Mouse (Mus musculus) G1E (cell line): ENCODE results near the gene Apex2.

Experiments used
- CTCF ChIP-seq: IDR thresholded peaks from 2 replicates; pipeline ENCODE4 v1.5.1; 2012; ENCODE audit warnings: low read depth, low read length, inconsistent platforms, mixed read lengths
- POLR2AphosphoS5 ChIP-seq: IDR thresholded peaks from 2 replicates; pipeline ENCODE4 v1.6.1; 2012; ENCODE audit warnings: low read depth, low read length, inconsistent platforms; ENCODE audit not compliant: insufficient replicate concordance

DNA sequence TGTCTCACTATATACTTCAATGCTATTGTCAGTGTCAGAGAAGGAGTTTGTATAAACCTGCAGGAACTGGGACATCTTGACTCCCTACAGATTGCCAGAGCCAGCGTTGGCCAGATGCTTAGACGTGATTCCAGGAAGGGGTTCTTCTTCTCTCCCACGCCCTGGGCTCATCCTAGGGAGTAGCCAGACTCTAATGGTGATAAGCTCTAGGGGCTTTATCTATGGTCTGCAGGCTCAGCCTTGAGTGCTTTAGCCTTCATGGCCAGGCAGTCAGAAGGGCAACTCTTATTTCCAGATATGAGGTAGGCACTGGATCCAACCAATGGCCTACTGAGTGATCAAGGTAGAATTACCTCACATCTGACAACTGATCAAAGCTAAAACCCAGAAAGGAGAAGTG lies 40.0 kb downstream of the Apex2 start:
- TF ChIP-seq CTCF (no peak), POLR2AphosphoS5 (no peak)
